Mouse (Mus musculus) lung, postnatal 25 days (tissue): ENCODE data around the gene Scgb1b27.
"Not testable (repeated sequence)": the region's sequence is repeated elsewhere in the genome, so short reads cannot be mapped to it uniquely, and the experiment has no call there.

Experiments used
- DNase-seq: peaks from one replicate; pipeline ENCODE4 v3.0.0; 2022; ENCODE audit warnings: low spot score

The Scgb1b27 gene

GRCm38 (mm10) chr7:34021183-34021582 lies at the start of gene Scgb1b27:
Scgb1b27 (plus strand) TSS chr7:34021483.
- DNase-seq: not testable (repeated sequence)

- not testable (repeated sequence) for DNase-seq
These were observed 39.0 kb upstream of the Scgb1b27 start for GRCm38 (mm10) chr7:33982281-33982680.

GRCm38 (mm10) chr7:34013842-34014241 lies 7.4 kb upstream of the Scgb1b27 start, which contains the start of gene Scgb2b27:
Scgb2b27 (minus strand) TSS chr7:34013942.
- no peak for DNase-seq

GRCm38 (mm10) chr7:34025641-34026040 lies 4.4 kb downstream of the Scgb1b27 start:
- DNase-seq: no peak

GRCm38 (mm10) chr7:34027202-34027601 lies 5.9 kb downstream of the Scgb1b27 start:
- DNase-seq: not testable (repeated sequence)

GRCm38 (mm10) chr7:34030026-34030425 lies 8.7 kb downstream of the Scgb1b27 start:
- DNase-seq: no peak

- DNase-seq: not testable (repeated sequence)
These were observed 13.3 kb downstream of the Scgb1b27 start for GRCm38 (mm10) chr7:34034579-34034978.

GRCm38 (mm10) chr7:34036076-34036815 lies 15.0 kb downstream of the Scgb1b27 start:
- not testable (repeated sequence) for DNase-seq

GRCm38 (mm10) chr7:34068132-34068531 lies 46.8 kb downstream of the Scgb1b27 start:
- DNase-seq: not testable (repeated sequence)
